Mouse (Mus musculus) lung, postnatal 0 days (tissue): ENCODE data around the gene Tmem125. TPM values are rescaled to one million over a fixed set of nuclear protein-coding genes. Genes with fewer than 3 reads are reported as not detected.

Experiments
- ATAC-seq: fragments of 200-750 bp; cut with Nextera tagmentation; 2 replicates; pipeline ENCODE4 v1.8.0; 2017; ENCODE audit warnings: moderate library complexity
- DNase-seq: peaks from one replicate; pipeline ENCODE4 v3.0.0-alpha.2; 2016; ENCODE audit warnings: low spot score
- H3K27ac ChIP-seq: fragments of 300-500 bp; sonication (generic); 2 replicates; pipeline ENCODE4 v1.5.1; 2014; ENCODE audit warnings: antibody characterized with exemption, mild to moderate bottlenecking, low read length, mixed read lengths
- H3K27me3 ChIP-seq: fragments of 300-500 bp; sonication (generic); replicated peaks from 2 replicates; pipeline ENCODE4 v1.6.1; 2014; ENCODE audit warnings: low read length, mixed read lengths; ENCODE audit not compliant: insufficient read depth
- H3K36me3 ChIP-seq: fragments of 300-500 bp; sonication (generic); 2 replicates; pipeline ENCODE4 v1.6.1; 2014; ENCODE audit warnings: low read length, mixed read lengths; ENCODE audit not compliant: insufficient read depth
- H3K4me1 ChIP-seq: fragments of 300-500 bp; sonication (generic); 2 replicates; pipeline ENCODE4 v1.6.1; 2014; ENCODE audit warnings: antibody characterized with exemption, low read depth, low read length, mixed read lengths; ENCODE audit not compliant: insufficient read depth
- H3K4me2 ChIP-seq: fragments of 300-500 bp; sonication (generic); replicated peaks from 2 replicates; pipeline ENCODE4 v1.6.1; 2014; ENCODE audit warnings: low read depth, mild to moderate bottlenecking, low read length, moderate library complexity, mixed read lengths
- H3K4me3 ChIP-seq: fragments of 300-500 bp; sonication (generic); 2 replicates; pipeline ENCODE4 v1.5.1; 2014; ENCODE audit warnings: low read depth, low read length
- H3K9ac ChIP-seq: fragments of 300-500 bp; sonication (generic); replicated peaks from 2 replicates; pipeline ENCODE4 v1.6.1; 2014; ENCODE audit warnings: low read depth, mild to moderate bottlenecking
- H3K9me3 ChIP-seq: fragments of 300-500 bp; sonication (generic); 2 replicates; pipeline ENCODE4 v1.6.1; 2016; ENCODE audit warnings: low read length, mixed read lengths
- CTCF ChIP-seq: IDR thresholded peaks from 2 replicates; pipeline ENCODE4 v1.5.1; 2016; ENCODE audit warnings: antibody characterized with exemption, mild to moderate bottlenecking
- EP300 ChIP-seq: IDR thresholded peaks from 2 replicates; pipeline ENCODE4 v1.6.1; 2016; ENCODE audit warnings: antibody characterized with exemption, mild to moderate bottlenecking, control low read depth
- WGBS: fragments of 180-500 bp; shearing (Covaris S2); extraction: QIAGEN DNeasy Blood & Tissue Kit; methylation state at CpG from one replicate; pipeline ENCODE4 v1.1.7; 2014; 5-methylcytosine and 5-hydroxymethylcytosine counted together
- polyA plus RNA-seq: library from polyadenylated mRNA; unstranded; fragments of >200 nt; fragmentation: Nextera tagmentation; extraction: Ambion mirVana; gene quantifications from 2 replicates; pipeline ENCODE4 v1.2.1, GENCODE M21; 2015

Tmem125 gene
- polyA plus RNA-seq, 1 experiment from 2014 or later = 17.4 TPM

DNA sequence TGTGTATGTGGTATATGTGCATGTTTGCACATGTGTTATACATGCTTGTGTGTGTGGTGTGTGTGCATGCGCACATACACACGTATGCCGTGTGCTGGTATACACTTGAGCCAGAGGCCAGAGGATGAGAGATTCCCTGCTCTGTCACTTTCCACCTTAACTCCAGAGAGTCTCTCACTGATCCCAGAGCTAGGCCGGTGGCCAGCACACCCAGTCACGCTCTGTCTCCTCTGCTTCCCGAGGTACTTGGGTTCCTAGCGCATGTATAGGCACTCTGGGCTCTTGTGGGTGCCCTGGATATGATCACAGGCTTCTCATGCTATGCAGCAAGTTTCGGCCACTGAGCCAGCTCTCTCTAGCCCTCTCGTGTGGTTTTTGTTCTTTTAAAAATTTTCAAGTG, 43.1 kb downstream of the Tmem125 start:
- no peak overlapping the region for H3K9ac ChIP-seq
- H3K27ac ChIP-seq = no peak overlapping the region
- no peaks in the 10 kb centered on the region for H3K4me1 ChIP-seq
- WGBS = 61% methylated on average over 9 of the region's 9 CpGs
- H3K27me3 ChIP-seq = no peaks in the 10 kb centered on the region
- ATAC-seq (peak; percentile 60; the same call in 1 of the 2 replicates), DNase-seq (no peak)
- H3K4me2 ChIP-seq = no peak overlapping the region
- H3K9me3 ChIP-seq = no peaks in the 10 kb centered on the region
- H3K4me3 ChIP-seq = no peak overlapping the region
- H3K36me3 ChIP-seq = no peaks in the 10 kb centered on the region
- TF ChIP-seq CTCF (no peak), EP300 (no peak)

- DNase-seq (no peak), ATAC-seq (peak; percentile 17; the same call in 1 of the 2 replicates)
- Histone ChIP-seq H3K36me3 (no peaks in the 10 kb centered on the region), H3K27ac (no peak overlapping the region), H3K9me3 (no peaks in the 10 kb centered on the region), H3K4me3 (no peak overlapping the region), H3K27me3 (no peaks in the 10 kb centered on the region), H3K9ac (no peak overlapping the region), H3K4me2 (no peak overlapping the region), H3K4me1 (no peaks in the 10 kb centered on the region)
- TF ChIP-seq CTCF (no peak), EP300 (no peak)
- 47% methylated on average over 6 of the region's 6 CpGs for WGBS
Measured at GRCm38 (mm10) chr4:118500171-118500724, 43.6 kb downstream of the Tmem125 start.

Other genes with a start within 250 kb of the Tmem125 start
- gene Szt2, start 134.8 kb downstream of the Tmem125 start, polyA plus RNA-seq = 6.1 TPM in 2 replicates
- 90.5 and 95.8 TPM in 2 replicates for gene Med8, start 134.7 kb downstream of the Tmem125 start, polyA plus RNA-seq
- gene Elovl1, start 116.0 kb downstream of the Tmem125 start, polyA plus RNA-seq = 351 and 356 TPM in 2 replicates
- 16.5 and 20.2 TPM in 2 replicates for gene Cdc20, start 106.7 kb downstream of the Tmem125 start, polyA plus RNA-seq
- 1.1 TPM in 2 replicates for gene Mpl, start 86.5 kb downstream of the Tmem125 start, polyA plus RNA-seq
- gene Tie1, start 54.0 kb downstream of the Tmem125 start, polyA plus RNA-seq = 108 and 119 TPM in 2 replicates
- 23.1 and 23.2 TPM in 2 replicates for gene 2610528J11Rik, start 17.0 kb downstream of the Tmem125 start, polyA plus RNA-seq
- gene Cfap57, start 76.7 kb upstream of the Tmem125 start, polyA plus RNA-seq = 1.7 and 2.1 TPM in 2 replicates
- gene Ebna1bp2, start 76.8 kb upstream of the Tmem125 start, polyA plus RNA-seq = 85.5 and 87.8 TPM in 2 replicates
- gene Olfr62, start 114.9 kb upstream of the Tmem125 start, polyA plus RNA-seq = not detected in 2 replicates
- 0.91 and 1.5 TPM in 2 replicates for gene Olfr1342, start 148.7 kb upstream of the Tmem125 start, polyA plus RNA-seq
- not detected in 2 replicates for gene Olfr1341, start 159.5 kb upstream of the Tmem125 start, polyA plus RNA-seq
- not detected in 2 replicates for gene Olfr1340, start 176.1 kb upstream of the Tmem125 start, polyA plus RNA-seq
- not detected in 2 replicates for gene Olfr1339, start 188.1 kb upstream of the Tmem125 start, polyA plus RNA-seq
- not detected in 2 replicates for gene Olfr1338, start 214.7 kb upstream of the Tmem125 start, polyA plus RNA-seq
- not detected in 2 replicates for gene Olfr1337, start 238.5 kb upstream of the Tmem125 start, polyA plus RNA-seq